Mouse (Mus musculus) ES-Bruce4 (cell line): ENCODE results near the gene Grip2.

ENCODE experiments used
- CTCF ChIP-seq: IDR thresholded peaks from one replicate; pipeline ENCODE4 v1.8.1; 2011; ENCODE audit warnings: low read depth, low read length
- POLR2A ChIP-seq: IDR thresholded peaks from one replicate; pipeline ENCODE4 v1.8.1; 2011; ENCODE audit warnings: low read length; ENCODE audit not compliant: insufficient read depth

DNA sequence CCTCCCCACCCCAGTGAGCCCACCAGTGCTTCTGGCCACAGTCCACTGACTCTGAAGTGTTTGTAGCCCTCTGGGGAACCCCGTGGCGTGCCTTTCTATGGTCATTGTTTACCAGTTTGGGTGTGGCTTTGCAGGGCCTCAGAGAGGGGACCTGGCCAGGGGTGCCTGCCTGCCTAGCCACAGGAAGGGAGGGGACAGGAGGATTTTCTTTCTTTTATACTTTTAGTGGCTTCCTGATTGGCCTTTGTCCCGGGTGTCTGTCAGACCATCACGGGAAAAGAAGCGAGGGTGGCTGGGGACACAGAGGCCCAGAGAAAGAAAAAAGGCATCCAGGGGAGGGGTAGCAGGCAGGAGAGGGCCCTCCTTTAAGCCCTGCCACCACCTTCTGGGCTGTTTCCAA is 89.0 kb downstream of the Grip2 start:
- TF ChIP-seq POLR2A (no peak), CTCF (no peak)
